Mouse (Mus musculus) liver, embryonic 14.5 days (tissue): ENCODE measurements around the gene Tnfsf8.

Source experiments
- CTCF ChIP-seq: IDR thresholded peaks from 2 replicates; pipeline ENCODE4 v1.5.1; 2016; ENCODE audit warnings: antibody characterized with exemption, low read depth, control low read depth
- EP300 ChIP-seq: IDR thresholded peaks from 2 replicates; pipeline ENCODE4 v1.6.1; 2016; ENCODE audit warnings: antibody characterized with exemption, low read depth

GRCm38 (mm10) chr4:63907473-63907872, 46.3 kb upstream of the Tnfsf8 start:
- TF ChIP-seq EP300 (no peak), CTCF (no peak)
